Mouse (Mus musculus) heart, embryonic 14.5 days (tissue): ENCODE results near the gene 1700011L22Rik. TPM values are rescaled to one million over a fixed set of nuclear protein-coding genes. Genes with fewer than 3 reads are reported as not detected.
A peak's percentile ranks its signal among the peaks of the same experiment; 100 is the strongest.

ENCODE experiments used
- ATAC-seq: fragments of 200-750 bp; cut with Nextera tagmentation; 2 replicates; pipeline ENCODE4 v1.8.0; 2017; ENCODE audit warnings: low read depth, moderate TSS enrichment; ENCODE audit not compliant: insufficient number of reproducible peaks, insufficient read depth, low FRiP score
- H3K27ac ChIP-seq, 2 experiments: fragments of 200-500 bp in 1 of 2; fragments of 300-500 bp in 1 of 2; sonication (generic) in 1 of 2; replicated peaks in 1 of 2; 2 replicates each; pipeline ENCODE4 v1.5.1; 2012 to 2014; ENCODE audit warnings: low read depth in 2 of 2, low read length in 2 of 2, control low read depth in 1 of 2, mild to moderate bottlenecking in 1 of 2, mixed read lengths in 1 of 2; ENCODE audit not compliant: control insufficient read depth in 1 of 2, insufficient read depth in 1 of 2
- H3K27me3 ChIP-seq: fragments of 300-500 bp; sonication (generic); 2 replicates; pipeline ENCODE4 v1.6.1; 2014; ENCODE audit warnings: mild to moderate bottlenecking, low read length, control low read depth; ENCODE audit not compliant: control insufficient read depth, insufficient read depth
- H3K36me3 ChIP-seq: fragments of 300-500 bp; sonication (generic); 2 replicates; pipeline ENCODE4 v1.6.1; 2014; ENCODE audit warnings: mild to moderate bottlenecking, control low read depth, low read length, mixed read lengths; ENCODE audit not compliant: control insufficient read depth, insufficient read depth
- H3K4me1 ChIP-seq, 2 experiments: fragments of 200-500 bp in 1 of 2; fragments of 300-500 bp in 1 of 2; sonication (generic) in 1 of 2; 2 replicates each; pipeline ENCODE4 v1.6.1; 2012 to 2014; ENCODE audit warnings: low read length in 2 of 2, control low read depth in 1 of 2, mixed read lengths in 1 of 2; ENCODE audit not compliant: control insufficient read depth in 2 of 2, insufficient read depth in 2 of 2
- H3K4me2 ChIP-seq: fragments of 300-500 bp; sonication (generic); 2 replicates; pipeline ENCODE4 v1.6.1; 2014; ENCODE audit warnings: mild to moderate bottlenecking, low read length
- H3K4me3 ChIP-seq, 2 experiments: fragments of 200-500 bp in 1 of 2; fragments of 300-500 bp in 1 of 2; sonication (generic) in 1 of 2; 2 replicates each; pipeline ENCODE4 v1.5.1; 2012 to 2014; ENCODE audit warnings: low read length in 2 of 2, mild to moderate bottlenecking in 2 of 2, control low read depth in 1 of 2, low read depth in 1 of 2, moderate library complexity in 1 of 2; ENCODE audit not compliant: control insufficient read depth in 1 of 2, insufficient read depth in 1 of 2
- H3K9ac ChIP-seq: fragments of 300-500 bp; sonication (generic); 2 replicates; pipeline ENCODE4 v1.6.1; 2014; ENCODE audit warnings: mild to moderate bottlenecking, low read length
- H3K9me3 ChIP-seq: fragments of 300-500 bp; sonication (generic); 2 replicates; pipeline ENCODE4 v1.6.1; 2016; ENCODE audit warnings: low read length, control low read depth; ENCODE audit not compliant: control insufficient read depth
- WGBS: fragments of 180-500 bp; shearing (Covaris S2); extraction: QIAGEN DNeasy Blood & Tissue Kit; methylation state at CpG from one replicate; pipeline ENCODE4 v1.1.7; 2014; 5-methylcytosine and 5-hydroxymethylcytosine counted together
- polyA plus RNA-seq: library from polyadenylated mRNA; unstranded; fragments of >200 nt; fragmentation: Nextera tagmentation; extraction: Ambion mirVana; gene quantifications from 2 replicates; pipeline ENCODE4 v1.2.1, GENCODE M21; 2014

Gene 1700011L22Rik
- polyA plus RNA-seq, 1 experiment from 2014 or later, result not detected

- Histone ChIP-seq H3K9me3 (no peaks in the 10 kb centered on the region), H3K9ac (no peak overlapping the region), H3K27me3 (no peaks in the 10 kb centered on the region), H3K27ac (no peak overlapping the region), H3K36me3 (no peaks in the 10 kb centered on the region), H3K4me1 (no peaks in the 10 kb centered on the region), H3K4me2 (no peak overlapping the region), H3K4me3 (no peak overlapping the region)
- ATAC-seq, result no peak
- 88% methylated on average over 8 of the region's 8 CpGs for WGBS
Observed at GRCm38 (mm10) chr8:79229266-79229888, 19.0 kb downstream of the 1700011L22Rik start.

GRCm38 (mm10) chr8:79227916-79228315, 20.5 kb downstream of the 1700011L22Rik start:
- H3K9ac ChIP-seq, result no peak overlapping the region
- no peak overlapping the region for H3K4me3 ChIP-seq
- H3K4me1 ChIP-seq, result peaks cover 0 to 5% of the 10 kb centered on the region in 2 experiments; a peak in 2 of 4 replicates
- no peak overlapping the region for H3K4me2 ChIP-seq
- no peak overlapping the region for H3K27ac ChIP-seq
- H3K9me3 ChIP-seq, result no peaks in the 10 kb centered on the region
- no peaks in the 10 kb centered on the region for H3K27me3 ChIP-seq
- no peak for ATAC-seq
- 85% methylated on average over 3 of the region's 3 CpGs for WGBS
- no peaks in the 10 kb centered on the region for H3K36me3 ChIP-seq

DNA sequence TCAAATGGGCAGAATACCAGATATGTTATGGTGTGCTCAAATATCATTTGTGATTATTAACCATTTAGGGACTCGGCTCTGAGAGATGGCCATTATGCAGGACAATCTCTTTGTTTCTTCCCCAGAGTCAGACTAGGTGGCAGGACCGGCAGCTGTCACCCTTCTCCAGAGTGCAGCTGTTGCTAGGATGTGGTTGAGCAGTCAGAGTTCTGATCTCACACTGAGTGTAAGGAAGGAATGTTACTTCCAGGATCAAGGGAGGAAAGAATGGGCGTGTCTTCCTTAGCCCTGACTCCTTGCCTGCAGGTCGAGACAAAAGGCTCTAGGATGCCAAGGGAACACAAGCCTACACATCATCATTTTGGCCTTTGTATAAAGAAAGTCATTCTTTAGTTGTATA, 21.2 kb downstream of the 1700011L22Rik start:
- Histone ChIP-seq H3K4me2 (no peak overlapping the region), H3K9ac (no peak overlapping the region), H3K27me3 (no peaks in the 10 kb centered on the region), H3K9me3 (no peaks in the 10 kb centered on the region), H3K27ac (no peak overlapping the region), H3K36me3 (no peaks in the 10 kb centered on the region), H3K4me1 (peaks cover 6 to 12% of the 10 kb centered on the region in 2 experiments), H3K4me3 (no peak overlapping the region)
- no peak for ATAC-seq
- 72% methylated on average over 4 of the region's 4 CpGs for WGBS

GRCm38 (mm10) chr8:79226046-79226445, 22.3 kb downstream of the 1700011L22Rik start:
- no peaks in the 10 kb centered on the region for H3K36me3 ChIP-seq
- no peaks in the 10 kb centered on the region for H3K27me3 ChIP-seq
- no peak overlapping the region for H3K27ac ChIP-seq
- no peak overlapping the region for H3K4me3 ChIP-seq
- 85% methylated on average over 3 of the region's 3 CpGs for WGBS
- no peak for ATAC-seq
- no peak overlapping the region for H3K9ac ChIP-seq
- peaks cover 8 to 14% of the 10 kb centered on the region in 2 experiments for H3K4me1 ChIP-seq
- no peak overlapping the region for H3K4me2 ChIP-seq
- H3K9me3 ChIP-seq, result no peaks in the 10 kb centered on the region

DNA sequence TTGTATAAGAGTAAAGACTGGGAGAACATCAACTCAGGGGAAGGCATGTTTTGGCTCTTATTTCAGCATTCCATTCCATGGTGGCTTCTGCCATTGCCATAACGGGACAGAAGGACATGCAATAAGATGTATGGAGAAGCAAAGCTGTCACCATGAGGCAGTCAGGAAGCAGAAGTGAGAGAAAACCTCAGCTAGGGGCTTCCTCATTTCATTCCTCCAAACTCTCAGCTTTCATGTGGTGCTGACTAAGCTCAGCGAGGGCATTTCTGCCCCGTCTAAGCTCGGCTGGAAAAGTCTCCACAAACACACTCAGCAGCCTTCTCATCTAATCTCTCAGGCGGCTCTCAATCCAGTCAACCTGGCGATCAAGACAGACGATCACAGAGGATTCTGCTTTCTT, 22.8 kb downstream of the 1700011L22Rik start:
- no peak overlapping the region for H3K27ac ChIP-seq
- peaks cover 8 to 14% of the 10 kb centered on the region in 2 experiments for H3K4me1 ChIP-seq
- 67% methylated on average over 7 of the region's 7 CpGs for WGBS
- H3K4me3 ChIP-seq, result no peak overlapping the region
- no peaks in the 10 kb centered on the region for H3K27me3 ChIP-seq
- no peak overlapping the region for H3K4me2 ChIP-seq
- no peaks in the 10 kb centered on the region for H3K9me3 ChIP-seq
- ATAC-seq, result no peak
- no peak overlapping the region for H3K9ac ChIP-seq
- no peaks in the 10 kb centered on the region for H3K36me3 ChIP-seq

- no peak overlapping the region for H3K4me3 ChIP-seq
- no peak overlapping the region for H3K9ac ChIP-seq
- peaks cover 8 to 14% of the 10 kb centered on the region in 2 experiments for H3K4me1 ChIP-seq
- no peaks in the 10 kb centered on the region for H3K9me3 ChIP-seq
- H3K36me3 ChIP-seq, result no peaks in the 10 kb centered on the region
- WGBS, result 87% methylated on average over 9 of the region's 9 CpGs
- ATAC-seq, result no peak
- H3K4me2 ChIP-seq, result no peak overlapping the region
- no peaks in the 10 kb centered on the region for H3K27me3 ChIP-seq
- H3K27ac ChIP-seq, result no peak overlapping the region
Observed at GRCm38 (mm10) chr8:79224363-79224762, 24.0 kb downstream of the 1700011L22Rik start.

GRCm38 (mm10) chr8:79222752-79223141, 25.6 kb downstream of the 1700011L22Rik start:
- no peaks in the 10 kb centered on the region for H3K9me3 ChIP-seq
- ATAC-seq, result no peak
- no peak overlapping the region for H3K4me2 ChIP-seq
- H3K36me3 ChIP-seq, result no peaks in the 10 kb centered on the region
- peak overlapping the region in 1 of 2 experiments; percentile 39; a peak in 1 of 4 replicates for H3K27ac ChIP-seq
- peaks cover 8 to 14% of the 10 kb centered on the region in 2 experiments for H3K4me1 ChIP-seq
- 32% methylated on average over 5 of the region's 5 CpGs for WGBS
- H3K9ac ChIP-seq, result no peak overlapping the region
- H3K4me3 ChIP-seq, result no peak overlapping the region
- no peaks in the 10 kb centered on the region for H3K27me3 ChIP-seq
